Mouse (Mus musculus) large intestine, adult 2 months (tissue): Measurements from ENCODE around the gene Satb2. TPM values are rescaled to one million over a fixed set of nuclear protein-coding genes. Genes with fewer than 3 reads are reported as not detected.
A peak's percentile ranks its signal among the peaks of the same experiment; 100 is the strongest.
"Not testable (repeated sequence)": the region's sequence is repeated elsewhere in the genome, so short reads cannot be mapped to it uniquely, and the experiment has no call there.

ENCODE experiments used
- DNase-seq: peaks from one replicate; pipeline ENCODE4 v3.0.0-alpha.2; 2012; ENCODE audit warnings: low read depth, low spot score
- WGBS: fragments of 180-500 bp; shearing (Covaris S2); methylation state at CpG from one replicate; pipeline ENCODE4 v1.1.7; 2018; 5-methylcytosine and 5-hydroxymethylcytosine counted together
- polyA plus RNA-seq: library from polyadenylated mRNA; depleted of rRNA; stranded (reverse); fragments of >200 nt; gene quantifications from 2 replicates; pipeline ENCODE4 v1.2.3, GENCODE M21; 2012

Satb2 gene
- polyA plus RNA-seq, 1 experiment, result 5.1 TPM

DNA sequence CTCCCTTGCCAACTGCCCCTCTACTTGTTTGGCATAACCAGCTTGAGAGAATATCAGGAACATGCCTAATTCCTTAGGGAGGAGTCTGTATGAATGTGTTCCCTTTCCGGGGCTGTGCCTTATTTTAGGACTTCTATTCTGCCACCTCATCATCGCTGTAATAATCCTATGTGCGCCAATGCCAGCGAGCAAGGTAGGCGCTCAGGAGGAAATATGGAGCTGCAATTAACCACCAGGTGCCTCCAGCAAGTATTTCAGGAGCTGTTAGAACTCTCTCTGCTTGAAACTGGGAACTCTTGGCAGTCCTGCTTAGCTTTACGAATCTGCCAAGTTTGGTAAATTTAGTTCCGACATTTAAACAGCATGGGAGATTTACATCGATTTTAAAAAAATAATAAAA, 128.0 kb downstream of the Satb2 start:
- 84% methylated on average over 8 of the region's 8 CpGs for WGBS
- no peak for DNase-seq

- WGBS, result 93% methylated on average over 9 of the region's 9 CpGs
- no peak for DNase-seq
Measured at GRCm38 (mm10) chr1:56846358-56846757, 132.1 kb downstream of the Satb2 start.

GRCm38 (mm10) chr1:56845523-56846118, 132.8 kb downstream of the Satb2 start:
- 79% methylated on average over 8 of the region's 8 CpGs for WGBS
- DNase-seq, result no peak

DNA sequence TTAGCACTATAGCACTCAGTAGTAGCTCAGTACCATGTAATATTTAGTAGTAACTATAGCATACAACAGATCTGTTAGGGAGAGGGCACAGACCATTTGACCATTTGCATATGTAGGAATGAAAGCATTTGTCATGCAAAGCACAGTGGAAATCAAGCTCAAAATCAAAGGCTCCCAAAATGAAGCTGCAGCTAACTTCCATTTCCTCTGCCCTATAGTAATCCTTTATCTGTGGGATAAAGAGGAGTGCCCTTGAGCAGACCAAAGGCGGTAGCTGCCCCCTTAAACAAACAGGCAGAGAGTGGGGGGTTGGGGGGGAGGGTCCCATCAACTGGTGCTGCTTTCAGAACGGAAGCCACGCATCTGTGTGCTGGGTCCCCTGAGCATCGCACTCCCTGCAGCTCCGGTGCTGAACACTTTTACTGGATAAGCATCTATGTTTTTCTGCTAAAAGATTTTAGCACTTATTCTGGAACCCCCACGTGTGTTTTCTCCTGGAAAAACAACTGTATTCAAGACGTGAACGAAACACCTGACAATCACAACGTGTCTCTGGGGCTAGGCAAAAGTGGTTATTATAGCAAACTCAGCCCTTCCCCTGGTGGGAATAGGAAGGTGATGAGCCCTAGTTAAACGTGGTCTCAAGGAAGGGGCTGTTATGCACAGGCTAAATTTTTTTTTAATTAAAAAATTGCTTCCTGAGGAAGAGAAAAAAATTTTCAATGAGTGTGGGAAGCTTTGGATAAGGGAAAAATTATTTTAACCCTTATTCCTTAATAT, 133.7 kb downstream of the Satb2 start:
- DNase-seq, result no peak
- 52% methylated on average over 10 of the region's 10 CpGs for WGBS

GRCm38 (mm10) chr1:56838901-56839300, 139.5 kb downstream of the Satb2 start:
- 53% methylated on average over 1 of the region's 1 CpGs for WGBS
- no peak for DNase-seq

DNA sequence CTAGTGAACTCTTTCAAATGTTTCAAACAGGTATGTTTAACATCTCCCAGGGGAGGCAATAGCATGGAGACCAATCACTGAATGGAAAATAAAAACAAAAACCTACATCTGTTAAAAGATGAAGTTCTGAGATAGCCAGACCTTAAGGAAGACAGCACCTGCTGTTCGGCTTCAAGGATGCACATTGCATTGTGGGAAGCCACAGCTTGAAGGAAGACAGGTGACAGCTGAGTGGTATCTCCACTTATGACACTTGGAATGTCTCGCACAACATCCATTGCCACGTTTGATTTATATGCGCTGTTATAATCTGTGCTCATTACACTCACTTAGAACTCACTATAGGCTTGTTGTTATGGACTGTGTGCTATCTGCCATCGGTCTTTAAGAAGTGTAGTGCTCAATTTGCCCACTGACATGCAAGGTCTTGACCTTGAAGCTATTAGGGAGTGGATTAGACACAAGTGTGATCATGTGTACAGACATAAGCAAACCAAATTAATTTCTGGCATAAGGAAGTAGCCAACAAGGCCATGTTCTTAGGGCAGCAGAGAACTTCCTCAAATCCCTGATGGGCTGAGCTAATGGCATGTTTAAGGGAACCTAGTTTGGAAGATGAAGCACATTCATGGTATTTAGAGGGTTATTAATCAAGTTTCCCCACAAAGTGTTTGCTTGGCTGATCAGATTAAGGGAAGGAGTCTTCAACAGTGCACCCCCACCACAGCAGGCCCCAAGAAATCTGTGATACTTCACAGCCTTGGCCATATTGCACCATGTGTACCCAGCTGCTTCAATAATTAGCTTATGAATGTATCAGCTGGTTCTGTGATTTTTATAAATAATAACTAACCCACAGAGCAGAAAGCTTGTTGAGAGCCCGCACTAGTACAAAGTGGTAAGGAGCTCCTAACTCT, 144.2 kb downstream of the Satb2 start:
- 77% methylated on average over 6 of the region's 6 CpGs for WGBS

DNA sequence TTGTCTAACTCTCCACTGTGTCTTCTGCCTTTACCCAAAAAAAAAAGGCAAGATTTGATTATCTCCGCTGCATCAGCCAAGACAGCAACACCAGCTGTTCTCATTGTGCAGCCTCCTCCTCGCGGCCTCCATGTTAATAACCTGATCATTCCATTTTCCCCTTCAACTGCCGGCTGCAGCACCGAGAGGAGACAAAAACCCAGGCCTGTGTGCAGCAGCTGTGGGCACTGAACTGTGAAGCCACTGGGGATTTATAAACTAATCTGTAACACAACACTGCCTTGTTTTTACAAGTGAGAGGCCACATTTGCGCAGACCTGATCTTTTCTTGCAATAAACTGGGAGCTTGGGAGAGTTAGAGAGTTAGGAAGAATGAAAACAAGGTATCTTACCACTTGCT, 145.1 kb downstream of the Satb2 start:
- DNase-seq, result no peak
- WGBS, result 71% methylated on average over 6 of the region's 6 CpGs

More for the DNA sequence above, 144.2 kb downstream of the Satb2 start:
- no peak for DNase-seq

GRCm38 (mm10) chr1:56832738-56833137, 145.7 kb downstream of the Satb2 start:
- 82% methylated on average over 8 of the region's 8 CpGs for WGBS

GRCm38 (mm10) chr1:56822735-56823134, 155.7 kb downstream of the Satb2 start:
- DNase-seq, result no peak
- WGBS, result 72% methylated on average over 5 of the region's 5 CpGs

More at GRCm38 (mm10) chr1:56832738-56833137, 145.7 kb downstream of the Satb2 start:
- DNase-seq, result no peak

GRCm38 (mm10) chr1:56822025-56822424, 156.4 kb downstream of the Satb2 start:
- peak; percentile 55 for DNase-seq
- WGBS, result 30% methylated on average over 3 of the region's 3 CpGs

- no peak for DNase-seq
Measured at GRCm38 (mm10) chr1:56813506-56813905, 164.9 kb downstream of the Satb2 start.

- no peak for DNase-seq
- 45% methylated on average over 4 of the region's 4 CpGs for WGBS
Measured at GRCm38 (mm10) chr1:56812961-56813360, 165.5 kb downstream of the Satb2 start.

DNA sequence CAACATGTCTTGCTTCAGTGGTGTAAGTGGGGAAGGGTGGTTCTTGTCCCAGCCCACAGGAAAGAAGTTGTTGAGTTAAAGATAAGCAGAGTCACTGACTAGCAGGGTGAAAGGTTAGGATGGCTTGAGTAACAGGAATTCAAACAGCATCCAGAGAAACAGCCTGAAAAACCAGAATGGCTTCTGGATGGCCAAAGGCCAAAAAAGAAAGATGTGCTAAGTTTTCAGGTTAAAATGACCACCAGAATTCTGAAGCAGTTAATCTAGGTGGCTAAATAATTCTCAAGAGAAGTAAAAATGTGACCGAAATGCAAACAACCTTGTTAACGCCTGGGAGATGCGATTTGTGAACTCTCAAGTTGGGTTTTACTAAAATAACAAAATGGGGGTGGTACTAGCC, 167.0 kb downstream of the Satb2 start:
- 63% methylated on average over 3 of the region's 3 CpGs for WGBS
- DNase-seq, result no peak

DNA sequence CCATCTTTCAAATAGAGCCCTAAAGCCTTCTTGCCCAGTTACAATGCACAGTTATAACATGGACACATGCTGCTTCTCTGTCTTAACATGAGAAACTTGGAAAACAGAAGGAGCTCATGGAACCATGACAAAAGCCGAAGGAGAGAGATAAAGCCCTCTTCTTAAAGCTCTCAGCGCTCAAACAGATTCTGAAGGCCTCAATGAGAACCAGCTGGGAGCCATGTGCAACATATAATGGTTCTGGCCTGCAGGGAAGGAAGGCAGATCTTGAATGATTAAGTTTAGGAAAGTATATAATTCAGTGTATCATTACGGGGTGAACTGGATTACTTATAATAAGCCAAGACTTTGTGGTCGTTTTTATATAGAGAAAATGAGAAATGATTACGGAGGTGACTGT, 172.4 kb downstream of the Satb2 start:
- WGBS, result 78% methylated on average over 5 of the region's 5 CpGs

GRCm38 (mm10) chr1:56800611-56801010, 177.8 kb downstream of the Satb2 start:
- no peak for DNase-seq
- WGBS, result 89% methylated on average over 7 of the region's 7 CpGs

More for the DNA sequence above, 172.4 kb downstream of the Satb2 start:
- DNase-seq, result no peak

GRCm38 (mm10) chr1:56795016-56795608, 183.3 kb downstream of the Satb2 start:
- WGBS, result 70% methylated on average over 19 of the region's 19 CpGs
- no peak for DNase-seq

- DNase-seq, result no peak
- 56% methylated on average over 2 of the region's 2 CpGs for WGBS
Measured at GRCm38 (mm10) chr1:56789641-56790040, 188.8 kb downstream of the Satb2 start.

DNA sequence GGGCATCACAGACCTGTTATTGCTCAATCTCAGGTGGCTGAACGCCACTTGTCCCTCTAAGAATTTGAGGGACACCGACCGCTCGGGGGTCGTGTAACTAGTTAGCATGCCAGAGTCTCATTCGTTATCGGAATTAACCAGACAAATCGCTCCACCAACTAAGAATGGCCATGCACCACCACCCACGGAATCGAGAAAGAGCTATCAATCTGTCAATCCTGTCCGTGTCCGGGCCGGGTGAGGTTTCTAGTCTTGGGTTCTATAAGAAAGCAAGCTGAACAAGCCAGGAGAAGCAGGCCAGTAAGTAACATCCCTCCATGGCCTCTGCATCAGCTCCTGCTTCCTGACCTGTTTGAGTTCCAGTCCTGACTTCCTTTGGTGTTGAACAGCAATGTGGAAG, 196.3 kb downstream of the Satb2 start:
- WGBS, result 91% methylated on average over 13 of the region's 13 CpGs
- DNase-seq, result not testable (repeated sequence)

- 83% methylated on average over 1 of the region's 1 CpGs for WGBS
- DNase-seq, result no peak
Measured at GRCm38 (mm10) chr1:56764205-56764604, 214.2 kb downstream of the Satb2 start.

- no peak for DNase-seq
- 95% methylated on average over 1 of the region's 1 CpGs for WGBS
Measured at GRCm38 (mm10) chr1:56761512-56761911, 216.9 kb downstream of the Satb2 start.
